Mouse (Mus musculus) kidney, postnatal 10 days (tissue): ENCODE data around the gene Atrx.
"Not testable (repeated sequence)": the region's sequence is repeated elsewhere in the genome, so short reads cannot be mapped to it uniquely, and the experiment has no call there.

ENCODE experiments used
- DNase-seq: peaks from one replicate; pipeline ENCODE4 v3.0.0; 2021; ENCODE audit warnings: mixed read lengths

Gene Atrx

DNA sequence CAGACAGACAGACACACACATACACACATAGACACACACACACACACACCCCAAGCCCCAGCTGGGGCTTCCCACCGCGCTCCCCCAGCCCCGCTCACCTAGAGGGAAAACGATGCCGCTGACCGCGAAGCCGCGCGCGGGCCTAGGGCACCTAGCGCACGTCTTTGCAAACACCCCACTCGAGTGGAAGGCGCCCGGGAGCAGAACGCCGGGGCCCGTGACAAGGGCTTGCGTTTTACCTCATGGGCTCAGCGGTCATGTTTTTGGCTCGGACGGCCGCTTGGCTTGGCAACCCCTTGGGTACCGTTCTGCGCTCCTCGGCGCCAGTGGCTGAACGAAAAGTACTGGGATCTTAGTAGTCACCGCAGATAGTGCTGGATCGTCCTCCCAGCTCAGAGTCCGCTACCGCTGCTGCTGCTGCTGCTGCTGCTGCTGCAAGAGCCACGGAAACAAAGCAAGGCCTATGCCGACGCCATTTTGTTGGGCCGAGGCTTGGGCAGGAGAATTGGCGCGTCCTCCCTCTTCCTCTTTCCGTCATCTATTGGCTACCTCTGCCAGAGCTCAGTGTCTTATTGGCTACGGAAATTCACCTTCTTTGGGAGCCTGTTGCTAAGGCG lies at the start of gene Atrx:
Gene Atrx (minus strand): TSS at position 543 of the 617 bp plus-strand sequence.
- DNase-seq = peak; percentile 80

DNA sequence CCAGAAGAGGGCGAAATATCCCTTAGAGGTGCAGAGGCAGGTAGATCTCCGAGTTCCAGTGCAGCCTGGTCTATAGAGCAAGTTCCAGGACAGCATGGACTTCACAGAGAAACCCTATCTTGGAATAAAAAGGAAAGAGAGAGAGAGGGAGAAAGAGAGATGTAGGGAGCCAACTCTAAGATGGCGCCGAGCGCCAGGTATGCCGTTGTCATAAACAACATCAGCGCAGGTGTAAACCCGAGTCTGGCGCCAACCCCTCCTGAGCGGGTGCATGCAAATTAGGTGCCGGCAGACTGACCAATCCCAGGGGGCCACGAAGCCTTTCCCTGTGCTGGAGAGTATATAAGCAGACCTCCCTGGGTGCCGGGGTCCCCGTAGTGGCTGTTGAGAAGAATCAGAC lies 27.9 kb upstream of the Atrx start:
- DNase-seq = not testable (repeated sequence)

DNA sequence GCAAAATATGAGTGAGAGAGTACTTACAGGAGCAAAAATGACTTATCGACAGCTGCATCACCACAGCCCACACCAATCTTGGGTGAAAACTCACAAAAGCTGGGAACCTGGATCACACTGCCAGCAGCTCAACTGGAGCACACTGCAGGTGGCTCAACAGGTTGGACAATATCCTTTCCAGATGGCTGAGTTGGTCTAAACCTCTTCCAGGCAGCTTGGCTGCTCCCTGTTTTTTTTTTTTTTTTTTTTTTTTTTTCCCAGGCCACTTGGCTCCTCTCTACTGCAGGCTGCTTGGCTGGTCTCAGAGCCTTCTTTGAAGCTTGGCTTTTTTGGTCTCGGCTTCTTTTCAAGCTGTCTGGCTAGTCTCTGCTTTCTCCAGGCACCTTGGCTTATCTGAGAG lies 24.8 kb upstream of the Atrx start:
- DNase-seq = no peak

DNA sequence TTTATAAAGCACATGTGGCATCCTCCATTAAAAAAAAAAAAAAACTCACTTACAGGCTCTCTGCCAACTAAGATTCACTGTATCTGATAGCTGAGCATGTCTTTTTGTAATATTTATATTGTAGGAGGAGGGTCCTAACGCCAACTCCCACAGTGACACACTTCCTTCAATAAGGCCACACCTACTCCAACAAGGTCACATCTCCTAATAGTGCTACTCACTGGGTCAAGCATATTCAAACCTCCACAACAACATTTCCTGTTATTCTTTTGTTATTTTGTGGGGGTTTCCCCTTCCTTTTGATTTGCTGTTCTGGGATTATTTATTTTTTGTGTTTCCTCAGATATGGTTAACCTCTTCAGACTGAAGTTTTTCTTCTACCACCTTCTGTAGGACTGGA lies 17.2 kb upstream of the Atrx start:
- no peak for DNase-seq

DNA sequence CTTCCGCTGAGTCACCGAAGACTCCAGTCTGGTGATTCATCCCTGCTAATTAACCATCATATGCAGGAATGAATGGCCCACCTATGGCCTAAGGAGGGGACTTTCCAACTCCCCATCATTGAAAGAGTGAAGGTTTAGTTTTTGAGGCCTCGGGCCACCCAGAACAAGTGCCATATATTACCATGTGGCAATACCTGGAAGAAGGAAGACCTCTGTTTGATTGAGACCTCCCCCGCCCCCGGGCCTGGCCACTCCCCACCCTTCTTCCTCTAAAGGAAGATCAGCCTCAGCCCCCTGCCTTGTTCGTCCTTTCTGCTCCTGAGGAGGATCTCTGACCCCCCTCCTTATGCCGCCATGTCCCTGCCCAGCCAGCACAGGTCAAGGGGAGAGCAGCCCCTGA lies 10.0 kb upstream of the Atrx start:
- no peak for DNase-seq

DNA sequence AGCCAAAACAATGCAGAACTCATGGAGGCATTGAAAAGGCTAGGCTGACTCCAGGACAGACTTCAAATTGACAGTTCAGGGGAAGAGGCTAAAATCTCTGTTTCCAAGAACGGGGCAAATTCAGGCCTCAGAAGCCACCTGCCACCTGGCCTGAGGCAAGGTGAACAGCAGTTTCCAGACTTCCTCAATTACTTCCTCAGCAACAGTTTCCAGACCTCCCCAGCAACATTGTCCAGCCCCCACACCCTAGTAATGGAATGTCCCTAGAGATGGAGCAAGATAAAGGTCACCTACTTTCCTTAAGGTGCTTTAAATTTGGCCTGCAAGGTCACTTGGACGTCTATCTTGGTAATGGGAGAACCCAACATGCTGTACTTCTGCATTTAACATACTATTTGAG lies 8.5 kb upstream of the Atrx start:
- no peak for DNase-seq

DNA sequence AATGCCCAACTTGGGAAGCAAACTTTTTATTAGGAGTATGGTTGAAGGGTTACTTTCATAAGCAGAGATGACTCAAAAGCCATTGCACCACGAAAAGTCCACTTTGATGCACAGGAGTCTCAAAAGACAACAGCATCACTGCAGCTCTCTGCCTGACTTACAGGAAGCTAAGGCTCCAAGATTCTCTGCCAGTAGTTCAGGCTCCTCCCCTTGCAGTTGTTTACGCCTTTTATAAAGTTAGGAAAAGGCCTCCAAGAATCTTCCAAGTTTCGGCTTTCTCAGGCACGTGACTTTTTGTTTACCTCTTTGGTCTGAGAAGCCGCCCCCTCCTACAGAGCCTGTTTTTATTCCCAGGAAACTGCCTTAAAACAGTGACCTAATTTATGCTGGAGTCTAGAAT lies 5.1 kb upstream of the Atrx start:
- peak; percentile 41 for DNase-seq

DNA sequence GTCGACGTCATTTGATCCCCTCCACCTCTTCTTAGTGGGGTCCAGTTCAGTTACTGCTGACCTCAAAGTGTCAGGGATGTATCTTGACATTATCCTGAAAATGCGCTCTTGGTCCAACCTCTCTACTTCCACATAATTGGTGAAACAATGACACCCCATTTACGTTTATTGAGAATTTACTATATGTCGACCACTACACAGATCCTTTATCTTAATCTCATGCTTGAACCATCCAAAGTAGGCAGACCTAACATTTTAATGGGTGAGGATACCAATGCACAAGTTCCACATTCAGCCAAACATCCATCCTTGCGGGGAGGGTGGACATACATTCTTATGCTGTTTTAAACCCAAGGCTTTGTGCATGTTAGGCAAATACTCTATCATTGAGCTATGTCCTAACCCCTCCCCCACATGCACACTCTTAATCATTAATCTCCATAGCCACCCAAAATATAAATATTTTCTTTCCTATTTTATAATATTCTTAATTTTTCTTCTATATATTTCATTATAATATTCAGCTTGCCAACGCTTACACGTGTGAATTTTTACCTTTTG lies 355 bp upstream of the Atrx start:
- no peak for DNase-seq

DNA sequence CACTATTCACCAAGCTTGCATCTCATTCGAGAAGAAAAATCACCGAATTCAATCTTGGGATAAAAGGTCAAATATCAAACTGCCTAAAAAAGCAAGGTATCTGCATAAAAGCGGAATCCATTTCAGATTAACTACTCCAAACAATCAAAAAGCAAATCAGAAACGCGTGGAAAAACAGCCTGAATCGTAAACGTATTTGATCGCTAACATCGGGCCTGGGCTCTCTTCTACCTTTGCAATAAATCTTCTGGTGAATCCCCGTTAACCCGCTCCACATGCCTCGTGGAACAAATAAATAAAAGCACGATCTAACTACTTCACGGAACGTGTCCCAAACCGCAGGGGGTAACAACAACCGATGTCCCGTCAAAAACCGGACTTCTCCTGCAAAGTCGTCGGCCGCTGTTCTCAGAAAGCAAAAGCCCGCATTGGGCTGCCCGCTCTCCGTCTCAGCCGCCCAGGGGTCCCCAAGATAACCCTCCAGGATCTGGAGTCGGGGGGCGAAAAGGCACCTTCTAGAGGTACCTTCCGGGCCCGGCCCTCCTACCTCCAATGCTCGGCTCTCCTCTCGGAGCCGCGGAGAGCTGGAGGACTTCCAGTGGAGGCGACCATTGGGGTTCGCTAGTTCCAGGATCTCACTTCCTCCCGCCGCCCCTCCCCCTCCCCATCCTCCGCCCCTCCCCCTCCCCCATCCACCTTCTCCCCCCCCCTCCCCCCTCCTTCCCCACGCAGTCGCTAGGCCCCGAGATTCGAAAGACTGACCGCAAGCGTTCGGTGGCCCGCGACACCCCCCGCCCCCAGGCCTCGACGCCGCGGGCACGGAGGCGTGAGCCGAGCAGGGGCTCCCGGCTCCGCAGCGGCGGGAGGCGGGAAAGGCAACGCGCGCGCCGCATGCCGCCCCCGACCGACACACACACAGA lies 1.0 kb downstream of the Atrx start:
- DNase-seq = peak; percentile 70

DNA sequence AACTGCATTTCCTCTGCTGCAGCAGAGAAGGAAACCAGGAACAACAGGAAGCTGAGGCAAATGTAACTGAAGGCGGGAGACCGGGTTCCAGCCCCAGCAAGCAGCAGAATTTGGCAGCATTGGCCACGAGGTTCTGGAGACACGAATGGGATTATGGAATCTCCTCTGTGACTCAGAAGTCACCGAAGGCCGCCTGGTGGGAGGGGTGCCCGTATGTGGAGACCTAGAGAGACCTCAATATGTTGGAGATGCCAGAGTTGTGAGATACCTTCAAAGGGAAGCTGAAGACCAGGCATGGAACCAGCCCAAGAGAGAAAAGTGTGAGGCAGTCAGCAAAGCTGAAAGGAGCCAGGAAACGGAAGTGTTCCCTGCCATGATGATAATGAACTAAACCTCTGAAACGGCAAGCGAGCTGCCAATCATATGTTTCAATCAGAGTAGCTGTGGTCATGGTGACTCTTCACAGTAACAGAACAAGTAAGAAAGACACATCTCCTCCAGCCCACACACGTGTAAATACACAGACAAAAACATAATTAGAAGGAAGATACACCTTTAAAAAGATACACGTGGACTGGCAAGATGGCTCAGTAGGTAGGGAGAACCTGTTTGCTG lies 3.0 kb downstream of the Atrx start:
- DNase-seq = peak; percentile 26

DNA sequence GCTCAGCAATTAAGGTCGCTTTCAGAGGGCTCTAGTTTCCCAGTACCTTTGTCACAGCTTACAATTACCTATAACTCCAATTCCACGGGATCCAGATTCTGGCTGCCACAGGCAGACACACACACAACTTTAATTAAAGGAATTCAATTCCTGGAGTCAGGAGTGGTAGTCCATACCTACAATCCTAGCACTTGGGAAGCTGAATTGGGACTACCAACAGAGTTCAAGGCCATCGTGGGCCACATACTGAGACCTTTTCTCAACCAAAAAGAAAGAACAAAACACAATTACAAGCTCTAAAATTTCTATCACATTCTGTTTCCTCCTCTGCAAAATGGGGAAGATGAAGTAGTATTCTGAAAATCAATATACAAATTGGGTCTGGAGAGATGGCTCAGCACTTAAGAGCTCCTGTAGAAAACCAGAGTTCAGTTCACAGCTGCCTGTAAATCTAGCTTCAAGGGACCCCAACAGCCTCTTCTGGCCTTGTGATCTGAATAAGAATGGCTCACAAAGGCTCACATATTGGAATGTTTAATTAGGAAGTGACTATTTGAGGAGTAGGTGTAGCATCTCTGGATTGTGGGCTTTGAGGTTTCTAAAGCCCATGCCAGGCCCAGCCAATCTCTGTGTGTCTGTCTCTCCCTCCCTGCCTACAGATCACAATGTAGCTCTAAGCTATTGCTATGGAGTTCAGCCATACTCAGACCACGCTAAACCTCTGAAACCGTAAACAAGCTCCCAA lies 4.7 kb downstream of the Atrx start:
- DNase-seq = no peak

DNA sequence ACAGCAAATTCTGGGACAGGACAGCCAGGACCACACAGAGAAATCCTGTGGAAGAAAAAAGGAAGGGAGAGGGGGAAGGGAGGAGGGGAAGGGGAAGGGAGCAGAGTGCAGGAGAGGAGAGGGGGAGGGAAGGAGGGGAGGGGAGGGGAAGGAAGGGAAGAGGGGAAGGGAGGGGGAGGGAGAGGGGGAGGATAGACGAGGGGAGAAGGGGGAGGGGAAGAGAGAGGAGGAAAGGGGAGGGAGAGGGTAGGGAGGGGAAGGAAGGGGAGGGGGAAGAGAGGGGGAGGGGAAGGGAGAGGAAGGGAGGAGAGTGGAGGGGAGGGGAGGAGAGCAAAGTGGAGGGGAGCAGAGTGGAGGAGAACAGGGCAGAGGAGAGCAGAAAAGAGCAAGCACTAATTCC lies 5.3 kb downstream of the Atrx start:
- DNase-seq = no peak

DNA sequence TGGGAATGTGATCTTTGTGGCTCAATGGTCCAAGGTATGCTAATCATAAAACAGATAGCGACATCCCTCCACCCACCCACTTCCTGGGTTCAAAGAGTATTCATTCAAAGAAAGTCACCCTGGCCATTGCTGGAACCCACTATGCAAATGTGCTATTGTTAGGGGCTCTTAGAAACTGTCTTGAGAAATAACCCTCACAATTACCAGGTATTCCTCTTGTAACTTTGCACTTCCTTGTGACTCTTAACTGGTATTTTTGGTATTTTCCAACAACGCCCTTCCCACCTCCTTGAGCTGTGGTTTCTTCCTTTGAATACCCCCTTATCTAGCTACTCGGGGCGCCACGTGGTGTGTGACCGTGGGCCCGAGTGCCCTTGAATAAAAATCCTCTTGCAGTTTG lies 6.2 kb downstream of the Atrx start:
- not testable (repeated sequence) for DNase-seq

DNA sequence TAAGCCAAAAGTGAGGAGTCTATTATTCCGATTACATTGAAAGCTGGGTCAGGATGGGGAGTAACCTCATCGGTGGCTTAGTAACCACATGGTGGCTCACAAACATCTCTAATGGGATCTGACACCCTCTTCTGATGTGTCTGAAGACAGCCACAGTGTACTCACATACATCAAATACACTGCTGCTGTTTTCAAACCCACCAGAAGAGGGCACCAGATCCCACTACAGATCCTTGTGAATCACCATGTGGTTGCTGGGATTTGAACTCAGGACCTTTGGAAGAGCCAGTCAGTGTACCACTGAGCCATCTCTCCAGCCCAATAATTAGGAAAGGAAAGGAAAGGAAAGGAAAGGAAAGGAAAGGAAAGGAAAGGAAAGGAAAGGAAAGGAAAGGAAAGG lies 7.8 kb downstream of the Atrx start:
- peak; percentile 26 for DNase-seq

DNA sequence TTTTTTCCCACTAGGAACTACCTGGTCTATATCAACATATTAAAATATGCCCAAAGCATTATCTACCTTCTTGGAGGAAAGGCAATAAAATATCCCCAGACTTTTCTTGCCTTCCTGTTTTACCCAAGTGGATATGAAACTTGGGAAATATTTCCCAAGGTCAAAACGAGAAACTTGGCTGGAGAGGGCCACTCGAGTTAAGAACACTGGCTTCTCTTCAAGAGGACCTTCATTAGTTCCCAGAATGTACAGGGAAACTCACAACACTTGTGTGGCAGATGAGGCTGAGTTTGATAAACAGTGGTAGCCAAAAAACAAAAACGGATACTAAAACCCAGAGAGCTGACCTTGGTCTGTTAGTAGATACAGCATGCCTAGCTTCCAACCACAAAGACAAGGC lies 17.5 kb downstream of the Atrx start:
- no peak for DNase-seq

DNA sequence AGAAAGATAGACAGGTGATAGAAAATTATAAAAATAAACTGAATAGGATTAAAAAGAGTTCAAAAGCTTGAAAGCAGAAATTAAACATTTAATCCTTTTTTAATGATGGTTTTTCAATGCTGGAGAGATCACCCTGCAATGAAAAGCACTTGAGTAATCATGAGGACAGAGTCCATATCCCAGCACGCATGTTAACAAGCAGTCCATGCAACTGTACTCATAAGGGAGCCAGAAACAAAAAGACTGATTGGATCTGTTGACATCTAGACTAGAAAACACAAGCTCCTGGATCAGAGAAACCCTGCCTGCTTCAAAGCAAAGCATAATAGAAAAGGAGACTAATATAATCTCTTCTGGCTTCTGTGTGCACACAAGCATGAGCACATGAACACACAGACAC lies 27.6 kb downstream of the Atrx start:
- DNase-seq = no peak

DNA sequence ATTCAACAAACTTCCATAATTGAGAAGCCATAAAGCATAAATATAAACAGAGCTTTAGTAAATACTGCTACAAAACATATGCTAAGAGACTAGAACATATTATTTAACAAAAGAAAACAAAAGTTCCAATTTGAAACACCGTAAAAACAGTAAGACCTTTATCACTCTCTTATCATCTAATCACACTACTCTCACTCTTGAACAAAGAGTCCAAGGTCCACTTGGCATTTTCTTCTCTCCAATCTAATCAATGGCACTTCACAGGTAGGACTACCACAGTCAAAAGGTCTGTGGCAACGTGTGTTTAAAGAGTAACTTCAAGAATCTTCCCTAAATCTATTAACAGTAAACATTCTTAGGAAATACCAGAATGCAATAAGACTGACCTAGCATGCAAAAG lies 42.3 kb downstream of the Atrx start:
- no peak for DNase-seq

DNA sequence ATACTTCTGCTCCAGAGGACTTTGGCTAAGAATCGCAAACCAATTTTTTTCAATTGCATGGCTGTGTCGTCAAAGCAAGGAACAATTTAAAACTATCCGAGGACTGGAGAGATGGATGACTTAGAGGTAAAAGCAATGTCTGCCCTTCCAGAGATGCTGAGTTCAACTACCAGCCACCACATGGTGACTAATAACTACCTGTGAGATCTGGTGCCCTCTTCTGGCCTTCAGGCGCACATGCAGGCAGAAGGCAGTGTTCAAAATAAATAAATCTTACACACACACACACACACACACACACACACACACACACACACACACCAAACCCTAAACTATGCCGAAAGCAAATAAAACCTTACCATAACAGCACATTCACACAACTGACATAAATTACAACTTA lies 64.8 kb downstream of the Atrx start:
- DNase-seq = peak; percentile 7

DNA sequence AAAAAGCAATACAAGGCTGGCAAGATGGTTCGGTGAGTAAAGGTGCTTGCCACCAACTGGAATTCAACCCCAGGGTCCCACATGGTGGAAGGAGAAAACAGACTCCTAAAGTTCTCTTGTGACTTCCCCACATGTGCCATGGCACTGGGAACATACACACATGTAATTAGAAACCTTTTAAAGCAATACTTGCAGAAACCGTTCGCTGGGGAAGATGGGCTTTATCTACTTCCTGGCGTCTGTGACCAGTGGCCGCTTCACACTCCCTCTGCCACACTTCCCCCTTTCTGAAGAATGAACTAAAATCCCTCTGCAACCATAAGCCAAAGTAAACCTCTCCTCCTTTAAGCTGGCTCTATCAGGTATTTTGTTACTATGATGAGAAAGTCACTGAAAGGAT lies 104.7 kb downstream of the Atrx start:
- DNase-seq = no peak

DNA sequence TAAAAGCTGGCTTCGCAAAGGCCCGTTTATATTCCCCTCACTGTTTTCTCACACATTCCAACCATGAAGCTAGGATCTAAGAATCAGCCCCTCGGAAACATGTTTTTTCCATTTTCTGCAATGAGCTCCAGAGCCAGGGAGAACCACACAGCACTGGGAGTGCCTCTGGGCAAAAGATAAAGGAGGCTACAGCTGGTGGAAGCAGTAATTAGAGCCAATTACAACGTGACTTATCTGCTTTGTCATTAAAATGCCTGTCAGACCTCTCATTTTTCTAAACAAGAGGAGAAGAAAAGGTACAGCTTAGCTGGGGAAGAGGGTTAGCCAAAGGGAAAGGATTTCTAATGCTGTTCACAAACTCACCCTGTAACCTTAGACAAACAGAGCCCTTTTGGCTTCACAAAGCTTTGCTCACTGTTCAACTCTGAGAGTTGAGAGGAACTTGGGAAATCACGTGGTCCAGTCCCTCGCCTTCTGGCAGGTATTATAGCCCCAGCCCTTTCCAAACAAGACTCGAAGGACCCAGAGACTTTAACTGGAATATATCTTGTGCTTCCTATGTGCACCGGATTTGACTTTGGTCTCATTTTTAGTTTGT lies 134.3 kb downstream of the Atrx start:
- no peak for DNase-seq

DNA sequence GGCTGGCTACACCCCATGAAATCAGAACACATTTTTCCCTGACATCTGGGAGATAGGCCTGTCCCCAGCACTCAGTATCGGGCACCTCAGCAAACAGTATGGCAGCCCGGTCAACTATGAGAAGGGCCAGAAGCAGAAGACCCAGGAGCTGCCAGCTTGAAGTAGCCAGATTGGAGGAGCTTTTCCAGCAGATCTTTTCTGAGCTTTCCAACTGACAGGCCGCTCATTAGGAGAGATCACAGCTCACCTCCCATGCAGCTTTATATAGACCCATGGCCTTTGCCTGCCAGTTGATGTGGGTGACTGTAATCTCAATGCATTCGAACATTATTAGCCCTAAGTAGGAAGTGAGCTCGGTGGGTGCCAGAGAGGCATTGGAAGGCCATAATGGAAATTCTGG lies 155.9 kb downstream of the Atrx start:
- DNase-seq = no peak

DNA sequence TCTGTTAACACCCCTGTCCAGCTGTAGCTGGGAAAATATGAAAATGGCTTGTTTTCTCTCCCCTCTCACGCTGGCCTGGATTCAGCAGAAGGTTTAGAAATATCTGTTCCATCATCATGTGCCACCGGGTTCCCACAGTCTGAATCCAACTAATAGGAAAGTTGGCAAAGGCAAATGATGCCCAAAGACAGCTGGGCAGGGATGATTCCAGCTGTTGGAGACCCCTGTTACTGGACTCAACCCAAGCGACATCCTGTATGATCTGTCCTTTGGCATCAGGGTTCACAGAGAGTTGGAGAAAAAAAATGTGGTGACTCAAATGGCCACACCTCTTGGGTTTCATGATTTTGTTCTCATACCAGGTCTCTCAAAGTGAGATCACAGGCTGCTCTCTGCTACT lies 161.3 kb downstream of the Atrx start:
- no peak for DNase-seq
